Mouse (Mus musculus): ENCODE measurements around the gene Thap8. TPM values are rescaled to one million over a fixed set of nuclear protein-coding genes. Genes with fewer than 3 reads are reported as not detected.

Gene Thap8
- total RNA-seq, 2 experiments from 2014 or later = 0.25 TPM; not detected in 1

- DNase-seq = no peak
- intact Hi-C loops (cut with DNase I) = no loop called here
Observed at GRCm38 (mm10) chr7:30314721-30315155, 34.8 kb downstream of the Thap8 start, which contains the start of gene Syne4. Gene Syne4, plus strand, starts transcription at chr7:30314807.

- intact Hi-C loops (cut with DNase I) = no loop called here
- DNase-seq = no peak
Observed at GRCm38 (mm10) chr7:30315559-30316529, 36.0 kb downstream of the Thap8 start.

GRCm38 (mm10) chr7:30318142-30318541 lies 38.2 kb downstream of the Thap8 start:
- intact Hi-C loops (cut with DNase I) = no loop called here
- no peak for DNase-seq

- DNase-seq = no peak
- intact Hi-C loops (cut with DNase I) = no loop called here
Observed at GRCm38 (mm10) chr7:30320946-30321345, 41.1 kb downstream of the Thap8 start.

- DNase-seq = peak; percentile 49 to 58
Observed at GRCm38 (mm10) chr7:30321539-30322284, 41.8 kb downstream of the Thap8 start, which contains the start of gene E130208F15Rik. Gene E130208F15Rik, plus strand, starts transcription at chr7:30321740.

GRCm38 (mm10) chr7:30322285-30322667 lies 42.4 kb downstream of the Thap8 start:
- intact Hi-C loops (cut with DNase I) = no loop called here
- peak; percentile 94 to 97 for DNase-seq

More at GRCm38 (mm10) chr7:30321539-30322284, 41.8 kb downstream of the Thap8 start, which contains the start of gene E130208F15Rik:
- intact Hi-C loops (cut with DNase I) = no loop called here

- DNase-seq = no peak
- intact Hi-C loops (cut with DNase I) = no loop called here
Observed at GRCm38 (mm10) chr7:30322865-30323264, 43.0 kb downstream of the Thap8 start.

GRCm38 (mm10) chr7:30323795-30324194 lies 43.9 kb downstream of the Thap8 start, which contains the start of gene Sdhaf1:
Gene Sdhaf1, minus strand, starts transcription at chr7:30323895.
- intact Hi-C loops (cut with DNase I) = no loop called here
- no peak for DNase-seq

GRCm38 (mm10) chr7:30324300-30324944 lies 44.5 kb downstream of the Thap8 start:
- no peak for DNase-seq
- intact Hi-C loops (cut with DNase I) = no loop called here

- intact Hi-C loops (cut with DNase I) = no loop called here
- no peak for DNase-seq
Observed at GRCm38 (mm10) chr7:30325364-30325763, 45.5 kb downstream of the Thap8 start.

- no peak for DNase-seq
- intact Hi-C loops (cut with DNase I) = no loop called here
Observed at GRCm38 (mm10) chr7:30326427-30326826, 46.5 kb downstream of the Thap8 start.

GRCm38 (mm10) chr7:30327140-30327539 lies 47.2 kb downstream of the Thap8 start:
- no peak for DNase-seq
- intact Hi-C loops (cut with DNase I) = no loop called here

GRCm38 (mm10) chr7:30328379-30328778 lies 48.5 kb downstream of the Thap8 start:
- no peak for DNase-seq
- intact Hi-C loops (cut with DNase I) = no loop called here

- intact Hi-C loops (cut with DNase I) = no loop called here
- DNase-seq = peak in 1 of 2 experiments; percentile 51
Observed at GRCm38 (mm10) chr7:30331887-30332286, 52.0 kb downstream of the Thap8 start.

GRCm38 (mm10) chr7:30332622-30333259 lies 52.8 kb downstream of the Thap8 start:
- no peak for DNase-seq
- intact Hi-C loops (cut with DNase I) = no loop called here

- DNase-seq = no peak
Observed at GRCm38 (mm10) chr7:30333436-30333835, 53.5 kb downstream of the Thap8 start.

GRCm38 (mm10) chr7:30334563-30334962 lies 54.7 kb downstream of the Thap8 start:
- DNase-seq = no peak
- intact Hi-C loops (cut with DNase I) = no loop called here

More at GRCm38 (mm10) chr7:30333436-30333835, 53.5 kb downstream of the Thap8 start:
- intact Hi-C loops (cut with DNase I) = no loop called here

- intact Hi-C loops (cut with DNase I) = no loop called here
- DNase-seq = no peak
Observed at GRCm38 (mm10) chr7:30335688-30336087, 55.8 kb downstream of the Thap8 start.

- intact Hi-C loops (cut with DNase I) = no loop called here
- peak; percentile 50 to 73 for DNase-seq
Observed at GRCm38 (mm10) chr7:30336384-30336783, 56.5 kb downstream of the Thap8 start.
